Mouse (Mus musculus) retina, postnatal 7 days (tissue): Measurements from ENCODE around the gene Med12l.
A peak's percentile ranks its signal among the peaks of the same experiment; 100 is the strongest.
"Not testable (repeated sequence)": the region's sequence is repeated elsewhere in the genome, so short reads cannot be mapped to it uniquely, and the experiment has no call there.

Experiments used
- DNase-seq: peaks from one replicate; pipeline ENCODE4 v3.0.0-alpha.2; 2012; ENCODE audit warnings: low read depth, low spot score

Gene Med12l

DNA sequence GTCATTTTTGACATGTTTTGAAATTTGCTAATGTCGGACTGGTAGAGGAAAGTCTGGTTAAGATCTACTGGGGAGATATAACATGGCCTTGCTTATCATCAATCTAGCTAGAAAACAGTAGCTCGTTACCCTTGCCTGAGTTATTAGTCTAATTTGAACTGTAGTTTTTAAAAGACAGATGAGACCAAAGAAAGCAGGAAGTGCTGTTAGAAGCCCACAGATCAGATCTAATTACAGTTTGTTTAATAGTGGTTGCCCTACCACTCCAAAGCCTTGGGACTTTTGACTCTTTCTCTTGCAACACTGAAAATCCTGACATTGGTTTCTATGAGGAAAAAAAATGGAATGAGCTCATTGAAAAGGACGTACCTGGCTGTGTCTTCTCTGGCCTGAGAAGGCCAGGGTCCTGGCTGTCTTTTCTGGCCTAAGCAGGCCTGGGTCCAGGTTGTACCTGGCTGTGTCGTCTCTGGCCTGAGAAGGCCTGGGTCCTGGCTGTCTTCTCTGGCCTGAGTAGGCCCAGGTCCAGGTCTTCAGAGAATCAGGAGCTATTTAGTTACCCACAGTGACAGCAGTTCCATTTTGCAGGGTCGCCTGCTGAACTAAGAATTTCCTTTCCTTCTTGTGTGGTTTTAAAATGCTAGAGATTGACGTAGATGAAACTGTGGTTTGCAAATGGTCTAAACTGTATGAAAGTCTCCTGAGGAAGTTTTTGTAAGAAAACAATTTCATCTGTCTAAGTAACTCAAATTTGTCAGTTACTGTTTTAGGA lies 95.8 kb downstream of the Med12l start, which contains the start of gene Gpr171:
Gene Gpr171 (minus strand): TSS at position 604 of the 769 bp plus-strand sequence.
- DNase-seq: no peak

DNA sequence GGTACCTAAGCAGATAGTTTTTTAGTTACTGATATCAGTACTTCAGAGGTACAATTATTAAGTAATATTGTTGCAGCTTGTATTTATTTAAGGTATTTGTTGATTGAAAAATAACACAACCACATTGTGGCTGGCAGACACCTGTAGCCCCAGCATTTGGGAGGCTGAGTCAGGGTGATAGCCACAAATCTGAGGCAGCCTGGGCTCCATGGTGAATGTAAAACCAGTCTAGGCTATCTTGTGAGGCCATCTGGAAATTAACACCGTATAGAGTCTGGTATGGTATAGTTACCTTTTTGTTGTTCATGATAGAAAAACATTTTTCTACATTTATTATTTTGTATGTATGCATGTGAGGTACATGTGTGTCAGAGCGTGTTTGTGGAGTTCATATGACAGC lies 96.5 kb downstream of the Med12l start:
- no peak for DNase-seq

DNA sequence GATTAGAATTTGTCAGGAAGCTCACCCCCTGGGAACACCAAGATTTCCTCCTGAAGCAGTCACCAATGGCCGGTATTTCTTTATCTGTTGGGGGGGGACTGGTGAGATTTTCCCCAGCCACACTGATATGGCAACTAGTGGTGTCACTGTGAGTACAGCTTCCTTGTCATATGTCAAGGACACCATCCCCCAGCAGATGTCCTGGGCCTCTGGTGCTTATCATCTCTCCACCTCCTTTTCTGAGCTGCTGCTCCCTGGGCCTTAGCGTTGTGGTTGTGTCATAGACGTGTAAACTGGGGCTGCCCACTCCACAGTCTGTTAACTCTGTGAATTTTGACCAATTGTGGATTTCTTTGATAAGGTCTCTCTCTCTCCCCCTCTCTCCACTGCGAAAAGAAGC lies 98.8 kb downstream of the Med12l start:
- peak; percentile 29 for DNase-seq

DNA sequence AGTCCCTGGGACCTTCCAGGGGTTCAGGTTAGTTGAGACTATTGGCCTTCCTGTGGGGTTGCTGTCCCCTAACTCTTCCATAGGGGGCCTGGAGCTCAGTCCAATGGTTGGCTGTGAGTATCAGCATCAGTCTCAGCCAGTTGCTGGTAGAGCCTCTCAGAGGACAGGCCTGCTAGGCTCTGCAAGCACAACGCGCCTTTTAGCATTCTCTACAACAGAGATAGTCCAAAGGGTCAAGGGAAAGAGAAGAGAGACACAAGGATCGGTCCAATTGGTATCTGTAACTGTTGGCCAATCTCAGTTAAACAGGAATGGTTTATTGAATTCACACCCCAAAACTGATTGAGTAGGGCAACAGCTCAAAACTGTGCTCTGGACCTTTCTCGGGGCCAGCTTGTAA lies 101.8 kb downstream of the Med12l start:
- no peak for DNase-seq

DNA sequence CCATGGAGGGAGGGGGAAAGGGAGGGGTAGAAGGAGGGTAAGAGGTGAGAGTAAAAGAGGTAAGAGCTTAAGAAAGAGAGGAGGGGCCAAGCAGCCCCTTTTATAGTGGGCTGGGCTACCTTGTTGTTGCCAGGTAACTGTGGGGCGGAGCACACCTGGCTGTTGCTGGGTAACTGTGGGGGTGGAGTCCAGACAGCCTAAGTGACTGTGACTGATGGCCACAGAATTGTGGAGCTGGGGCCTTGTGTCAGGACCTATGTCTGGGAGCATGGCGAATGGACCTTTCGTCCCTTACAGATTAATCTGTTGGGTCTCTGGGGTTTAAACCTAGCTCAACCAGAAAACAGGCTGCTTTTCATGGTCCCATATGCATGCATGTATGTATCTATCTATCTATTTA lies 104.2 kb downstream of the Med12l start:
- not testable (repeated sequence) for DNase-seq

DNA sequence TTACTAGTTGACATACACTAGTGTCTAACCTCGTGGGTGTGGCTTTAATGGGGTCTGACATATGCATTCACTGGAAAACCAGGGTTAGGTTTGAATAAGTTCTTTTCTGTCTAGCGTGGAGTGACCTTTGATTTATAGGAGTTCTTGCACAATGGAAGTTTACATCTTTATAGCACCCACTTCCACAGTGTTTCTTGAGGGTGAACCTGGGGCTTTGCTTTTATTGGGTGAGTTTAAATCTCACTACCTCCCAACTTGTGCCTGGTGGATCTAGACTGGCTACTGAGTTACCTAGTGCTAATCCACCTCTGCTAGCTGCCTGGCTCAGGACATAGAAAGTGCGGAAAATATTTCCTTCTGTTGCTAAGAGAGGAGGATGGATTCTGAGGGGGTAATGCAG lies 106.3 kb downstream of the Med12l start:
- DNase-seq: no peak

DNA sequence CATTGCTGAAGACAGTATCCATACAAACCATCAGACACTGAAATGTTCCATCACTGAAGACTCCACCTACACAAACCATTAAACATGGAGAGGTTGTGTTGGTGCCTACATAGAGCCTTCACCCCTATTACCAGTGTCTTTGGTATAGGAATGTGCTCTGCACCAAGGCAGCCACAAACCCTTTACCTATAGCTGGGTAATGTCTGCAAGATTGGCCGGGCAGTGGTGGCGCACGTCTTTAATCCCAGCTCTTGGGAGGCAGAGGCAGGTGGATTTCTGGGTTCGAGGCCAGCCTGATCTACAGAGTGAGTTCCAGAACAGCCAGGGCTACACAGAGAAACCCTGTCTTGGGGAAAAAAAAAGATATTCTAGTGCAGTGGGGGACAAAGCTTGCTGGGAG lies 107.7 kb downstream of the Med12l start:
- not testable (repeated sequence) for DNase-seq

DNA sequence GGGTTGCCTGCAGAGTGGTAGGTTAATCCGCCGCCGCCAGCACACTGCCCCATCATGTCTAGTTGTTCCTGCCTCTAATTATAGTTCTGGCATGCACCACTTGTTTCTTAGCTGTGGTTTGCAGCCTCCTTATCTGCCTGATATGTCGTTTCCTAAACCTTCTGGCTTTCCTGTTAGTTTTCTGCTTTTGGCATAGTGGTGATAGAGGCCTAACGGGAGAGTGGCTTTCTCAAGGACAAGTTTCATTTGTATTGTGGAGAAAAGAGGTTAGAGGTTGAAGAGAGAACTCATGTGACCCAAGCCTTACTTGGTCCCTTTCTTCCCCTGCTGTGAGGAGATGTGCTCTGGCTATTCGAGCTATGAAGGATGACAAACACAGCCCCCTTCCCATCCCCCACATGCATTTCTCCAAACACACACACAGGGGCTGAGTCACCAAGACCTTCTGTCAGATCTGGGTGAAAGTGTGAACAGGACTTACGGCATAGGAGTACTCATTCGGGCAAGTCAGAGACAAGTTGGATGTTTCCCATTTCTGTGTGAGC lies 108.4 kb downstream of the Med12l start:
- no peak for DNase-seq

DNA sequence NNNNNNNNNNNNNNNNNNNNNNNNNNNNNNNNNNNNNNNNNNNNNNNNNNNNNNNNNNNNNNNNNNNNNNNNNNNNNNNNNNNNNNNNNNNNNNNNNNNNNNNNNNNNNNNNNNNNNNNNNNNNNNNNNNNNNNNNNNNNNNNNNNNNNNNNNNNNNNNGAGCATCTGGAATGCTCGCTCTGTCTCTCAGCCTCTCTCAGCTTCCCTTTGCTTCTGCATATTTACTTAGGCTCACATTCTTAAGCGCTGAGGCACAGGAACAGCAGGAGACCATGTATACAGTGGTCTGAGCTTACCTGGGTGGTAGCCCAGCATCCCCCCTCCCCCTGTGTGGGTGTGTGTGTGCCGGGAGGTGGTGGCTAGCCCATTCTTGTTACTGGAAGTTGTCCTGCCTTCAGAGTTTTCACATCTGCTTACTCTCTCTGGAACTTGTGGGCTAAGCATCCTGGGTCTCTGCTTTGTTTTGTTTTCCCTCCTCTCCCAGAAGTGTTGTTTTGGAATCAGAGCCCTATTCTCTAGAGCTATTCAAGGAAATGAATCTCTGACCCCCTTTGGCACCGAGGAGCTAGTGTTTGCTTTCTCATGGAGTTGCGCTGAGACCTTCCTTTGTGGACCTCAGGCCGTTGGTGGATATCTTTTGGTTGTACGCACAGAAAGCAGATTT lies 115.6 kb downstream of the Med12l start:
- DNase-seq: no peak

DNA sequence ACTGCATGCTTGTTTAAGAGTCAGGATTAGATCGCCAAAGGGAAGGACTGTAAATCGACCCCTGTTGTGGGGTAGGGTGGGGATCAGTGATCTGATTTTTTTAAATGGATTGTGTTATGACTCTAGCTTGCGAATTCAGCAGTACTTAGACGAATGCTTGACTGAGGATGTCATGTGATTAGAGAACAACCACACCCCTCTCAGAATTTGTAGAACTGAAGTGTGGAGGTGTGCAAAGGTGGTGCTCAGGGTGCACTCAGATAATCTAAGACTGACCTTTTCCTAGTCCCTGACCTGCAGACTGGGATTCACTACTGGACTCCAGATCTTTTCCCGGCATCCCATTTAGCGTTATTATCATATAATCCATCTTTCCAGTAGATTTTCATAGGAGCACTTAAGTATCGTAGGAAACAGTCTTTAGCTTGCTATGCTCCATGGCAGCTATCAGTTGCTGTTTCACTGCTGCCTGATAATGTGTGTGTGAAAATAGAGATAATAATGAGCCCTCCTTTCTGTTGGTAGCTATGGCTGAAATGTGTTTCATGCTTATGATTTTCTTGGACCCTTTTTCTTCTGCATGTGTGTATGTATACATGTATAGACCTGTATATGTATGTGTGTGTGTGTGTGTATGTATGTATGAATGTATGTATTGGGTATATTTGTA lies 116.3 kb downstream of the Med12l start:
- no peak for DNase-seq

DNA sequence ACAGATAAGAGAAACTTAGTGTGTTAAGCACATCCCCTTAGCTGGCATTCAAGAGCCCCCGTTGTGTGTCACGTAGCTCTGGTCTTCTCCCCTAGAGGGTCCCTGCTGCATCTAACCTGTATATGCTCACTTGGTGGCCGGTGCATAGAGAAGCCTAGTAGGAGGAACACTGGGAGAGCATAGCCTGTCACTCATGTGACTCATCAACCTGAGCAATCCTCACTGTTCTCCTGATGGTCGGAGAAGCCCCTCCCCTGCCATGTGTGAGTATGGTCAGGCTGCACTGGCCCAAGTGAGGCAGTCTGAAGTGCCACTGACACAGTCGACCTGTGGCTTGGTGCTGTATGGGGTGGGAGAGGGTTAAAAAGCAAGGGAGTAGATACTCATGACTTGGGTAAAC lies 119.4 kb downstream of the Med12l start:
- DNase-seq: no peak

DNA sequence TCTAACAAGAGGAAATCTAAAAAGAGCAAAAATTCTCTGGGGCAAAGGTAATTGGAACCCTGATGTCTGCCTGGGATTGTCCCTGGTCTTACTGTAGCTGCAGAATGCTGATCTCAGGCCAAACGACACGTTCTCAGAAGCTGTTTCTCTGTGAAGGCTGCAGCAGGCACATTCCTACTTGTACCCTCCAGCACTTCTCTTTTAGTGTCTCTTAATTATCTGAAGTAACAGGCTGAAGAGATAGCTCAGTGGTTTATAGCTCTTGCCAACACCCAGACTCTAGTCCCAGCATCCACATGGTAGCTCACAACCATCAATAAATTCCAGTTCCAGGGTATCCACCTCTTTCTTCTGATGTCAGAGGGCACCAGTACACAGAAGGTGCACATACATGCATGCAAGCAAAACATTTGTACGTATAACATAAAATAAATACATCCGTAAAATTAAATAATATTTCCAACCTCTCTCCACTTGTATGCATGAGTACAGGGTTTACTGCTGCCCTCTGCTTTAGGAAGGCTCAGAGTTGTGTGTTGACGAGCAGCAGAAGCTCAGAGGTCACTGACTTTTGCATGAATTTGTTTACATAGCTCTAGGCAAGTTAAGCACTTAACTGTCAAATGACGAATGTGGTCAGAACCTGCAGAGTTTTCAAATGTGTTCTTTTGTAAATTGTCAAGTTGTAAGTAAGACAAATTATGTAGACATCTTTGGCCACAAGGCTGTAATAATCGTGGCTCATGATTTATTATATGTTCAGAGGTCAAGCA lies 120.3 kb downstream of the Med12l start:
- no peak for DNase-seq

DNA sequence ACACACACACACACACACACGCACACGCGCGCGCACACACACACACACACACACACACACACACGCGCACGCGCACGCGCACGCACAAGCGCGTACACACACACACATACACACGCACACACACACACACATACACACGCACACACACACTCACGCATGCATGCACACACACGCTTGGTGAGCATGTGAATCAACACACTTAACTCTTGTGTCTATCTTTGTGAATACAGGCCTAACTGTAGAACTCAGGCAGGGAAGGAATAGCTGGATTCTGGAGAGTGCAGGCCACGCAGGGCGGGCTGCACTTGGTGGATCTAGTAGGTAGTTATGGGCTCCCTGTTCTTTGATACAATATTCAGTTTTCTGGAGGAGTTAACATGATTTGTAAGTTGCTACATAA lies 123.1 kb downstream of the Med12l start:
- no peak for DNase-seq

DNA sequence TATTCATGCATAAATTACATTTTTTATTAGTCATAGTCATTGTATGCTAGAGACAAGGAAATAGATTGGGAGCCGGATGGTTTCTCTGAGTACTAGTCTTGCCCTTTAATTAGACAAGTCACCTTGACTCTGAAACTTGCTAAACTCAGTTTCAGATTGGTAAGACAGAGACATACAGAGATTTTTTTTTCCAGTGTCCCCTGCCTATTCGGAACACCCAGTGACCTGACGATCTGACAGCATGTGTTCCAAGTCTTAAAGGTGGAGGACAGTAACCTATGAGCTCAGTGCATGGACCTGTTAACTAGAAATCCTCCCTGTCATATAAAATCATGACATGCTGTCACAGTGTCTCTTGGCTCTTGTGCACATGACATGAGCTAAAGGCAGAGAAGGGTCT lies 123.9 kb downstream of the Med12l start:
- no peak for DNase-seq

DNA sequence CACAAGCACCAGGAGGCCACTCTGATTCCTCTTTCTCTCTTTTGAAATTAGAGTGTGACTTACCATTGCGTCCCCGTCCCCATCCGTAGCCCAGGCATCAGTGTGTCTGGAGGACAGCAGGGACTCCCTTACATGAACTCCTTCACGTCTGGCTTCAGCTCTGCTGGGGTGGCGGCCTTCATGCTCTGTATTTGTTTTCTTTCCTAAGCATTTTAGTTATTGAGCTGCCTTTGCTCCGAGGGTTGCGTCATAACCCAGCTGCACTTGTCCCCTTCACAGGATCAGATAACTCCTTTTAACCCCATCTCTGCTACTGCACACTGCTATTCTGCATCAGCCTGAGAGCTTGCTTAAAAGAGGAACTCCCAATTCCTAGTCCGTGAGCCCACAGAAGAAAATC lies 124.8 kb downstream of the Med12l start:
- no peak for DNase-seq

DNA sequence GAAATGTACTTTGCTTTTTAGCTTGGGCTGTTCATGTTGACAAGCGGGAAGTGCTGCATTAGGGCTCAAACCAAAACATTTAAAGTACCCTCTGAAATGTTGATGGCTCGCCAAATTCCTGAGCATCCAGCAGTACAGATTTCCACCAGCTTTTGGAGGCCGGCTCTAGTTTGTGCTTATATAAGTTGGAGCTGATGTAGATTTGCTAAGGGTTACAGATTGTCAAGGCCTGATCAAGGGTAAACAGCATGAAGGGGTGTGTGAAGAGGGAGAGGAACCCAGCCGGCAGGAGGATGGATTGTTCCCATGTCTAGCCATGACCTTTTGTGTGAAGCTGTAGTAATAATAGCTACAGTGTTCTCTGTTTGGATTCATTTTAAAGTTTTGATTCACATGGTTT lies 125.5 kb downstream of the Med12l start:
- DNase-seq: no peak

DNA sequence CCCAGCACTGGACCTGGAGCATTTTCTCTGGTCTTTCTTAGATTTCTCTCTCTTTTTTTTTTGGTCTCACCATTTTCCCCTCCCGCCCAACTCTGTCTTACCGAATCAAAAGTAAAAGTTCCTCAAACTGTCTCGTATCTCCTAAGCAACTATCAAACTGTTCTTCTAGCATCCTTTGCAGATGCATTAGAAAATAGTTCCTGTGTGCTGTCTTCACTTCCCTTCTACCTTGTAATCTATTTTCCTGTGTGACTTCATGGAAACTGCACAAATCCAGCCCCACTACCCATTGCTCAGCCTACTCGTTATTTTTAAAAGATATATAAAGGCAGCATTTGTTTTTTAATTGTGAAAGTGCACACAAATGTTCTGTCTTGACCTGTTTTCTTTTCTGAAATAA lies 126.3 kb downstream of the Med12l start:
- DNase-seq: no peak

DNA sequence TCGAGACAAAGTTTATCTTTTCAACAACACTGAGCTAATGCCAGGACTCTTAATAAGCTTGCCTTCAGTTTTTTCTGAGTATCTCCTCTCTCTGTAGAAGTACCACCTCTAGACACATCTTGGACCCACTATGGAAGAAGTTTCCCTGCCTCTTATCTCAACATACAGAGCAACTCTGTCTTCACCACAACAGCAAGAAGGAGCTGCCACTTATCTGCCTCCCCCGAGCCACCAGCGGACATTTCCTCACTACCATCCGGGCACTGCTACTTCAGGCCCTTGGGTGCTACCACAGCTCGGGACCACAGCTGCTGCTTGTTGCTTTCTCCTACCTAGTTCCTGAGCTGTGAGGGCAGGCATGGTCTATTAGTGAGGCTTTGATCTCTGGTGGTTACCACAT lies 127.6 kb downstream of the Med12l start:
- no peak for DNase-seq

DNA sequence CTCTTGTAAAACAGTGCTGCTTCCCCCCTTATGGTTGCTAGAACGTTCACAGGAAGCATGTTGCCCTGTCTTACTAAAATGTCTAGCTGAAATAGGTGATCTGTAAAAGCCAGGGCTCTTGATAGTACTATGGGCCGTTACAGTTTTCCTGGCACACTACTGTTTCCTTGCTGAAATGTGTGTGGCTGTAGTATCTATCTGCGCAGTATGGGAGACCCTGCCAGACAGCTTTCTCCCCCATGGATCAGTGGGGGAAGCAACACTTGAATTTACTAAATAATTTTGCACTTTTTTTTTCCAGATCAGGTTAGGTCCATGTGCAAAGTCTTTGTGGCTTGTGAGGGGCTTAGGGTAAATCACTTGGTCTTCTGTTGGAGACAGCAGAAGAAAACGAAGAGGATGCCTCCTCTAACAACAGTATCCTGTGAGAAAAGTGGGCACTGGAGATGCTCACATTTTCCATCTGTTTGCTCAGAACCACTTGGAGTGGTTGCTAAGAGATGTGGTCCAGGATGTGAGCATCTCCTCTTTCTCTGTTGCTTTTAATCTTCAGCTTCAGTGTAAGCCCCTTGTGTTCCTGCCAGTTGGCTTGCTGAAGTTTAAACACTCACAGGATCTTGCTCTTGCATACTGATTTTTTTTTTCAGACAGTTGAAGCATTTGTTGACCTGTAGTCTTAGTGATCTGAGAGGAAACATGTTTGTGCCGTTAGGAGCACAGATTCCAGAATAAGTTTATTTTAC lies 130.5 kb downstream of the Med12l start:
- no peak for DNase-seq

DNA sequence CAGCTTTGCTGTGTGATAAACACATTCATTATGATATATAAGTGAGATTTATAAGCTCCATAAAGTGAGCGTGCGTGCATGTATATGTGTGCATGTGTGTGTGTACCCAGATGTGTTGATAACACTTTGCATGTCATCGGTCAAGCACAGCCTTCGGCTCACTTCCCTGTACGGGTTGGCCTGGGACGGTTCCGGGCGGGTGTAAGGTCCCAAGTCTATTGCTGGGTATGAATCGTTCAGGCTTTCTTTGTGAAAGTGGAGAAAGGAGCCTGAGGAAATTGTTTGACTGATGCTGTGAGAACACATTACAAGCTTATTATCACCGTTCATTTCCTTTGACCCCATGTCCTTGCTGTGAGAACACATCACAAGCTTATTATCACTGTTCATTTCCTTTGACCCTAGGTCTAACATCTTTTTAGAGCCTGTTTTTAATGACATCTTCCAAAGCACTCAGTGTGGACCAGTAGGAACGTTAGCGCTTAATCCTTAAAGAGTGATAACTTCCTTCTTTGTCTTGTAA lies 133.4 kb downstream of the Med12l start:
- DNase-seq: no peak

DNA sequence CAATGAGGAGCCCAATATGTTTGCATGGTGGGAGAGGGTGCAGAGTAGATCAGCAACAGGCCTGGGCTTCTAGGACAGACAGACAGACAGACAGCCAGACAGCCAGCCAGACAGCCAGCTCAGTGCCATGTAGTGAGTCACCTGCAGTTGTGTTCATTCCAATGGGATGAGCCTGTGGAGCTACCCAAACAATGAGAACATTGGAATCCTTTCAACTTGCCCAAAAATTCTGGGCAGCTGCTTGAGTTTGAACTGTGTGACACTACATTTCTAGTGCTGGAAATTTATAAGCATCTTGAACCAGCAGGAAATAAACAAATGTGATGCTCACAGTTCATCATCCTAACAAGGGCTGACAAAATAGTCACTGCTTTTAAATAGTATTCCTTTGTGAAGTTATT lies 134.0 kb downstream of the Med12l start:
- DNase-seq: no peak
